Mouse (Mus musculus) neural tube, embryonic 15.5 days (tissue): ENCODE data around the gene Atxn1. TPM values are rescaled to one million over a fixed set of nuclear protein-coding genes. Genes with fewer than 3 reads are reported as not detected.

Source experiments
- ATAC-seq: fragments of 200-750 bp; cut with Nextera tagmentation; 2 replicates; pipeline ENCODE4 v1.8.0; 2017; ENCODE audit warnings: mild to moderate bottlenecking, moderate TSS enrichment, moderate library complexity; ENCODE audit not compliant: low FRiP score
- H3K27ac ChIP-seq: fragments of 300-500 bp; sonication (generic); replicated peaks from 2 replicates; pipeline ENCODE4 v1.5.1; 2015; ENCODE audit warnings: mild to moderate bottlenecking, inconsistent platforms
- H3K27me3 ChIP-seq: fragments of 300-500 bp; sonication (generic); replicated peaks from 2 replicates; pipeline ENCODE4 v1.6.1; 2015; ENCODE audit warnings: inconsistent platforms
- H3K36me3 ChIP-seq: fragments of 300-500 bp; sonication (generic); 2 replicates; pipeline ENCODE4 v1.6.1; 2015; ENCODE audit warnings: inconsistent platforms
- H3K4me1 ChIP-seq: fragments of 300-500 bp; sonication (generic); 2 replicates; pipeline ENCODE4 v1.6.1; 2015; ENCODE audit warnings: inconsistent platforms
- H3K4me2 ChIP-seq: fragments of 300-500 bp; sonication (generic); 2 replicates; pipeline ENCODE4 v1.6.1; 2015; ENCODE audit warnings: inconsistent platforms, mild to moderate bottlenecking, moderate library complexity
- H3K4me3 ChIP-seq: fragments of 300-500 bp; sonication (generic); replicated peaks from 2 replicates; pipeline ENCODE4 v1.5.1; 2015; ENCODE audit warnings: mild to moderate bottlenecking, inconsistent platforms
- H3K9ac ChIP-seq: fragments of 300-500 bp; sonication (generic); replicated peaks from 2 replicates; pipeline ENCODE4 v1.6.1; 2015; ENCODE audit warnings: mild to moderate bottlenecking, inconsistent platforms
- H3K9me3 ChIP-seq: fragments of 300-500 bp; sonication (generic); replicated peaks from 2 replicates; pipeline ENCODE4 v1.6.1; 2016; ENCODE audit warnings: inconsistent platforms
- WGBS: fragments of 180-500 bp; shearing (Covaris S2); methylation state at CpG from one replicate; pipeline ENCODE4 v1.1.7; 2015; ENCODE audit warnings: mixed read lengths; 5-methylcytosine and 5-hydroxymethylcytosine counted together
- polyA plus RNA-seq: library from polyadenylated mRNA; unstranded; fragments of >200 nt; fragmentation: Nextera tagmentation; extraction: Ambion mirVana; gene quantifications from 2 replicates; pipeline ENCODE4 v1.2.1, GENCODE M21; 2015

Gene Atxn1
- polyA plus RNA-seq, 1 experiment from 2014 or later = 9.5 TPM

- H3K36me3 ChIP-seq = 0 out of 2 replicates have a peak, but pooled peaks cover 2% of the 10 kb centered on the region
- H3K4me3 ChIP-seq = no peak overlapping the region
- peaks cover 8% of the 10 kb centered on the region for H3K4me1 ChIP-seq
- no peak overlapping the region for H3K27ac ChIP-seq
- no peak for ATAC-seq
- H3K27me3 ChIP-seq = no peaks in the 10 kb centered on the region
- H3K9me3 ChIP-seq = no peaks in the 10 kb centered on the region
- H3K4me2 ChIP-seq = no peak overlapping the region
- 91% methylated on average over 9 of the region's 9 CpGs for WGBS
- no peak overlapping the region for H3K9ac ChIP-seq
Observed at GRCm38 (mm10) chr13:45693953-45694352, 270.9 kb downstream of the Atxn1 start.

- H3K9ac ChIP-seq = no peak overlapping the region
- no peak overlapping the region for H3K4me2 ChIP-seq
- H3K27ac ChIP-seq = no peak overlapping the region
- no peaks in the 10 kb centered on the region for H3K9me3 ChIP-seq
- no peak for ATAC-seq
- H3K4me3 ChIP-seq = no peak overlapping the region
- H3K4me1 ChIP-seq = peaks cover 8% of the 10 kb centered on the region
- no peaks in the 10 kb centered on the region for H3K27me3 ChIP-seq
- H3K36me3 ChIP-seq = 0 out of 2 replicates have a peak, but pooled peaks cover 2% of the 10 kb centered on the region
- WGBS = 63% methylated on average over 11 of the region's 11 CpGs
Observed at GRCm38 (mm10) chr13:45693534-45693933, 271.3 kb downstream of the Atxn1 start.

- peaks cover 8% of the 10 kb centered on the region for H3K4me1 ChIP-seq
Observed at GRCm38 (mm10) chr13:45693126-45693525, 271.7 kb downstream of the Atxn1 start.

GRCm38 (mm10) chr13:45692440-45692839 is 272.4 kb downstream of the Atxn1 start:
- Histone ChIP-seq H3K27me3 (no peaks in the 10 kb centered on the region), H3K9me3 (no peaks in the 10 kb centered on the region), H3K27ac (no peak overlapping the region), H3K4me2 (no peak overlapping the region), H3K9ac (no peak overlapping the region), H3K36me3 (0 out of 2 replicates have a peak, but pooled peaks cover under 1% of the 10 kb centered on the region), H3K4me3 (no peak overlapping the region), H3K4me1 (peaks cover 8% of the 10 kb centered on the region)
- ATAC-seq = no peak
- WGBS = 64% methylated on average over 9 of the region's 9 CpGs

More at GRCm38 (mm10) chr13:45693126-45693525, 271.7 kb downstream of the Atxn1 start:
- 89% methylated on average over 4 of the region's 4 CpGs for WGBS
- Histone ChIP-seq H3K9ac (no peak overlapping the region), H3K4me3 (no peak overlapping the region), H3K9me3 (no peaks in the 10 kb centered on the region), H3K27ac (no peak overlapping the region), H3K4me2 (no peak overlapping the region), H3K36me3 (0 out of 2 replicates have a peak, but pooled peaks cover 2% of the 10 kb centered on the region), H3K27me3 (no peaks in the 10 kb centered on the region)
- ATAC-seq = no peak

- Histone ChIP-seq H3K9me3 (no peaks in the 10 kb centered on the region), H3K36me3 (no peaks in the 10 kb centered on the region), H3K27me3 (no peaks in the 10 kb centered on the region), H3K27ac (no peak overlapping the region), H3K9ac (no peak overlapping the region), H3K4me2 (no peak overlapping the region), H3K4me3 (no peak overlapping the region), H3K4me1 (peaks cover 11% of the 10 kb centered on the region)
- no peak for ATAC-seq
- 85% methylated on average over 1 of the region's 1 CpGs for WGBS
Observed at GRCm38 (mm10) chr13:45690426-45690825, 274.4 kb downstream of the Atxn1 start.

- no peak overlapping the region for H3K4me2 ChIP-seq
- H3K4me3 ChIP-seq = no peak overlapping the region
- WGBS = 72% methylated on average over 2 of the region's 2 CpGs
- peaks cover 13% of the 10 kb centered on the region for H3K4me1 ChIP-seq
- no peaks in the 10 kb centered on the region for H3K36me3 ChIP-seq
- no peaks in the 10 kb centered on the region for H3K27me3 ChIP-seq
- no peak overlapping the region for H3K9ac ChIP-seq
- H3K27ac ChIP-seq = no peak overlapping the region
- ATAC-seq = no peak
- H3K9me3 ChIP-seq = no peaks in the 10 kb centered on the region
Observed at GRCm38 (mm10) chr13:45688864-45689263, 275.9 kb downstream of the Atxn1 start.

- WGBS = 94% methylated on average over 8 of the region's 8 CpGs
- peaks cover 11% of the 10 kb centered on the region for H3K4me1 ChIP-seq
- no peaks in the 10 kb centered on the region for H3K27me3 ChIP-seq
- no peaks in the 10 kb centered on the region for H3K9me3 ChIP-seq
- H3K36me3 ChIP-seq = no peaks in the 10 kb centered on the region
- H3K4me3 ChIP-seq = no peak overlapping the region
- H3K4me2 ChIP-seq = no peak overlapping the region
- no peak overlapping the region for H3K27ac ChIP-seq
- ATAC-seq = no peak
- no peak overlapping the region for H3K9ac ChIP-seq
Observed at GRCm38 (mm10) chr13:45687581-45687980, 277.2 kb downstream of the Atxn1 start.

- Histone ChIP-seq H3K4me2 (no peak overlapping the region), H3K27ac (no peak overlapping the region), H3K36me3 (no peaks in the 10 kb centered on the region), H3K4me1 (peaks cover 10% of the 10 kb centered on the region), H3K9me3 (no peaks in the 10 kb centered on the region), H3K4me3 (no peak overlapping the region), H3K9ac (no peak overlapping the region), H3K27me3 (no peaks in the 10 kb centered on the region)
- ATAC-seq = no peak
- WGBS = 52% methylated on average over 3 of the region's 3 CpGs
Observed at GRCm38 (mm10) chr13:45686309-45686582, 278.6 kb downstream of the Atxn1 start.

GRCm38 (mm10) chr13:45685575-45686308 is 279.1 kb downstream of the Atxn1 start:
- H3K9me3 ChIP-seq = no peaks in the 10 kb centered on the region

GRCm38 (mm10) chr13:45684891-45685311 is 279.9 kb downstream of the Atxn1 start:
- Histone ChIP-seq H3K27me3 (no peaks in the 10 kb centered on the region), H3K4me3 (no peak overlapping the region), H3K27ac (no peak overlapping the region), H3K9ac (no peak overlapping the region), H3K4me1 (peaks cover 5% of the 10 kb centered on the region; the same call in 1 of the 2 replicates), H3K36me3 (no peaks in the 10 kb centered on the region), H3K9me3 (no peaks in the 10 kb centered on the region), H3K4me2 (no peak overlapping the region)
- ATAC-seq = no peak
- 58% methylated on average over 4 of the region's 4 CpGs for WGBS

More at GRCm38 (mm10) chr13:45685575-45686308, 279.1 kb downstream of the Atxn1 start:
- Histone ChIP-seq H3K4me1 (peaks cover 10% of the 10 kb centered on the region), H3K4me3 (no peak overlapping the region), H3K9ac (no peak overlapping the region), H3K4me2 (no peak overlapping the region), H3K27me3 (no peaks in the 10 kb centered on the region), H3K36me3 (no peaks in the 10 kb centered on the region), H3K27ac (no peak overlapping the region)
- 79% methylated on average over 7 of the region's 7 CpGs for WGBS
- no peak for ATAC-seq

GRCm38 (mm10) chr13:45683991-45684390 is 280.8 kb downstream of the Atxn1 start:
- Histone ChIP-seq H3K4me3 (no peak overlapping the region), H3K36me3 (no peaks in the 10 kb centered on the region), H3K4me1 (peaks cover 5% of the 10 kb centered on the region; the same call in 1 of the 2 replicates), H3K27me3 (no peaks in the 10 kb centered on the region), H3K27ac (no peak overlapping the region), H3K9me3 (no peaks in the 10 kb centered on the region), H3K9ac (no peak overlapping the region), H3K4me2 (no peak overlapping the region)
- no peak for ATAC-seq
- WGBS = 82% methylated on average over 3 of the region's 3 CpGs

GRCm38 (mm10) chr13:45681196-45681595 is 283.6 kb downstream of the Atxn1 start:
- no peaks in the 10 kb centered on the region for H3K27me3 ChIP-seq
- H3K27ac ChIP-seq = no peak overlapping the region
- no peaks in the 10 kb centered on the region for H3K9me3 ChIP-seq
- no peak overlapping the region for H3K4me2 ChIP-seq
- peaks cover 5% of the 10 kb centered on the region; the same call in 1 of the 2 replicates for H3K4me1 ChIP-seq
- 85% methylated on average over 5 of the region's 5 CpGs for WGBS
- H3K4me3 ChIP-seq = no peak overlapping the region
- H3K9ac ChIP-seq = no peak overlapping the region
- no peak for ATAC-seq
- H3K36me3 ChIP-seq = no peaks in the 10 kb centered on the region
